Mouse (Mus musculus) kidney, postnatal 4 days (tissue): Measurements from ENCODE around the gene Sp6.

ENCODE experiments used
- DNase-seq, 2 experiments: peaks; one replicate each; pipeline ENCODE4 v3.0.0; 2021; ENCODE audit warnings: mixed read lengths in 2 of 2

Sp6 gene

GRCm38 (mm10) chr11:96982355-96982754 lies 30.8 kb upstream of the Sp6 start:
- DNase-seq = peak; percentile 89 to 91

GRCm38 (mm10) chr11:96982859-96983258 lies 30.3 kb upstream of the Sp6 start, which contains the start of gene Sp2:
Gene Sp2 (minus strand): TSS chr11:96982959.
- DNase-seq = no peak

GRCm38 (mm10) chr11:96984903-96985302 lies 28.3 kb upstream of the Sp6 start:
- DNase-seq = no peak

GRCm38 (mm10) chr11:96986463-96986862 lies 26.7 kb upstream of the Sp6 start:
- no peak for DNase-seq

GRCm38 (mm10) chr11:96987873-96988655 lies 25.1 kb upstream of the Sp6 start:
- peak; percentile 43 to 58 for DNase-seq

- no peak for DNase-seq
These were observed 21.7 kb upstream of the Sp6 start for GRCm38 (mm10) chr11:96991501-96991900.

GRCm38 (mm10) chr11:96992722-96993311 lies 20.4 kb upstream of the Sp6 start:
- DNase-seq = peak in 1 of 2 experiments; percentile 44

GRCm38 (mm10) chr11:96995031-96995430 lies 18.2 kb upstream of the Sp6 start:
- peak in 1 of 2 experiments; percentile 30 for DNase-seq

GRCm38 (mm10) chr11:96995836-96996772 lies 17.1 kb upstream of the Sp6 start:
- DNase-seq = no peak

GRCm38 (mm10) chr11:96996773-96997379 lies 16.3 kb upstream of the Sp6 start:
- DNase-seq = no peak

- DNase-seq = peak; percentile 73 to 83
These were observed 15.7 kb upstream of the Sp6 start for GRCm38 (mm10) chr11:96997380-96997956.

GRCm38 (mm10) chr11:97003170-97003569 lies 10.0 kb upstream of the Sp6 start:
- no peak for DNase-seq

- no peak for DNase-seq
These were observed 6.0 kb upstream of the Sp6 start for GRCm38 (mm10) chr11:97007093-97007794.

GRCm38 (mm10) chr11:97009198-97009790 lies 3.9 kb upstream of the Sp6 start:
- no peak for DNase-seq

- peak; percentile 27 to 41 for DNase-seq
These were observed 4.7 kb downstream of the Sp6 start for GRCm38 (mm10) chr11:97017696-97018582.

- DNase-seq = peak; percentile 54 to 63
These were observed 5.6 kb downstream of the Sp6 start for GRCm38 (mm10) chr11:97018583-97019344.

- no peak for DNase-seq
These were observed 6.1 kb downstream of the Sp6 start for GRCm38 (mm10) chr11:97019345-97019708.

GRCm38 (mm10) chr11:97021121-97021765 lies 8.0 kb downstream of the Sp6 start:
- DNase-seq = peak; percentile 24 to 45
